Mouse (Mus musculus): ENCODE measurements around the gene Nmt1. TPM values are rescaled to one million over a fixed set of nuclear protein-coding genes. Genes with fewer than 3 reads are reported as not detected.

Nmt1 gene
- total and polyA plus RNA-seq, 3 experiments: 84.5 to 205 (median 115) TPM

DNA sequence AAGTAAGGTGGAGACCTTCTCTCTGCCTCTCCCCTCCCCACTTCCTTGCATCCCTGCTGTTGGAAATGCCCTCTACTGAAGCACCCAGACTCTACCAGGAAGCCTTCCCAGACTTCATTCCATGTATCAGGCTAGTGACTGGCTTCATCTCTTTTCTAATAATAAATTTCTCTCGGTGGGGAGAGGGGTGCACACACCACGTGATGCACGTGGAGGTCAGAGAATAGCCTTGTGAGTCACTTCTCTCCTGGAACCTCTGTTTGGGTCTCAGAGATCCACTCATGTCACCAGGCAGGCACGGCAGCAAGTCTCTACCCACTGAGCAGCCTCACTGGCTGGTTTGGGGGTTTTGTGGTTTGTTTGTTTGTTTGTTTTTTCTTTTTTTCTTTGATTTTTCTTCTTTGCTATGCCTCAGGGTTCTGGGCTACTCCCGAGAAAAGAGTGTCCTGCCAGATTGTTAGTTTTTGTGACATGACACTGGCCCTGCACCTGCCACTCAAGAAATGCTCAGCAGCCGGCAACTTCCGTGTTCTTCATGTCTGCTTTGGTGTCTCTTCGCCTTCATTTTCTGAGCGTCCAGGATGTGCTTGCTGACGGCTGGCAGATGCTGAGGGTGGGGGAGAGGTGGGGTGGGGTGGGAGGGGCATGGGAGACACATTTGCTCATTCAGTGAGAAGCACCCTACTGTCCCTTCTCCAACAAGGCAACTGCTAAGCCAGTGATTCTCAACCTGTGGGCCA, 46.7 kb upstream of the Nmt1 start:
- Histone ChIP-seq H3K36me3 (replicated peaks in 1 of 2; ENCODE audit: control insufficient read depth in 1 of 2, insufficient read depth in 1 of 2, low read length in 1 of 2) (no peaks in the 10 kb centered on the region), H3K9me3 (replicated peaks; ENCODE audit: low read length) (peaks cover 5% of the 10 kb centered on the region), H3K9ac (ENCODE audit: insufficient read depth, low read depth) (no peak overlapping the region), H3K79me2 (replicated peaks; ENCODE audit: control insufficient read depth, extremely low read depth, insufficient read depth, poor library complexity, severe bottlenecking) (no peaks in the 10 kb centered on the region), H3K4me1 (ENCODE audit: control insufficient read depth in 1 of 2, insufficient read depth in 2 of 2) (0 out of 4 replicates have a peak, but pooled peaks cover 2 to 5% of the 10 kb centered on the region in 2 experiments), H3K27ac (ENCODE audit: insufficient read depth, low read depth) (no peak overlapping the region), H3K27me3 (replicated peaks) (peaks cover 61% of the 10 kb centered on the region), H3K4me3 (replicated peaks in 1 of 3; ENCODE audit: low read depth in 2 of 3, low read length in 2 of 3, poor library complexity in 1 of 3) (no peak overlapping the region), H3K4me2 (ENCODE audit: insufficient read depth, low read depth, poor library complexity, severe bottlenecking) (no peak overlapping the region)
- in situ Hi-C loops (cut with MboI; ENCODE audit: low pct_ligation_motif_present, low pct_unique_long_range_greater_than_20kb, low sequenced_read_pairs): no loop called here
- dilution Hi-C loops (cut with MboI; ENCODE audit: extremely low pct_ligation_motif_present, extremely low pct_unique_long_range_greater_than_20kb, low sequenced_read_pairs): no loop called here
- DNase-seq (ENCODE audit: extremely low read depth): no peak
- TF ChIP-seq MXI1 (IDR thresholded peaks at IDR 0.05; ENCODE audit: low read depth, low read length) (no peak), BHLHE40 (IDR thresholded peaks at IDR 0.05; ENCODE audit: low read depth, low read length) (peak; percentile 39; the same call in 1 of the 2 replicates), ZNF384 (IDR thresholded peaks at IDR 0.05; ENCODE audit: low read depth, low read length) (no peak), ELF1 (IDR thresholded peaks at IDR 0.05; ENCODE audit: low read depth, low read length) (0 out of 2 replicates have a peak, but pooled peaks have one; percentile 11), POLR2AphosphoS2 (IDR thresholded peaks at IDR 0.05; ENCODE audit: low read depth, low read length) (no peak)

- no peak overlapping the region for H3K4me3 ChIP-seq (replicated peaks in 1 of 3; ENCODE audit: low read depth in 2 of 3, low read length in 2 of 3, poor library complexity in 1 of 3)
- H3K4me2 ChIP-seq (ENCODE audit: insufficient read depth, low read depth, poor library complexity, severe bottlenecking): no peak overlapping the region
- no peak overlapping the region for H3K9ac ChIP-seq (ENCODE audit: insufficient read depth, low read depth)
- TF ChIP-seq ETS1 (conservative IDR thresholded peaks at IDR 0.05; ENCODE audit: low read depth, low read length): no peak
- TF ChIP-seq RAD21 (IDR thresholded peaks at IDR 0.05; ENCODE audit: low read depth, low read length): no peak
- no peak for TF ChIP-seq TCF12 (IDR thresholded peaks at IDR 0.05; ENCODE audit: low read depth, low read length)
- no peak for TF ChIP-seq MAX (IDR thresholded peaks at IDR 0.05; ENCODE audit: low read length)
- no peak for TF ChIP-seq ZMIZ1 (IDR thresholded peaks at IDR 0.05; ENCODE audit: low read depth, low read length)
- no peak for TF ChIP-seq IRF4 (IDR thresholded peaks at IDR 0.05; ENCODE audit: low read depth, low read length)
- no peak for TF ChIP-seq BHLHE40 (IDR thresholded peaks at IDR 0.05; ENCODE audit: low read depth, low read length)
- no peak for TF ChIP-seq MAZ (IDR thresholded peaks at IDR 0.05; ENCODE audit: low read depth, low read length)
- H3K36me3 ChIP-seq (replicated peaks in 1 of 2; ENCODE audit: control insufficient read depth in 1 of 2, insufficient read depth in 1 of 2, low read length in 1 of 2): no peaks in the 10 kb centered on the region
- H3K4me1 ChIP-seq (ENCODE audit: control insufficient read depth in 1 of 2, insufficient read depth in 2 of 2): 0 out of 4 replicates have a peak, but pooled peaks cover 2 to 5% of the 10 kb centered on the region in 2 experiments
- dilution Hi-C loops (cut with MboI; ENCODE audit: extremely low pct_ligation_motif_present, extremely low pct_unique_long_range_greater_than_20kb, low sequenced_read_pairs): no loop called here
- in situ Hi-C loops (cut with MboI; ENCODE audit: low pct_ligation_motif_present, low pct_unique_long_range_greater_than_20kb, low sequenced_read_pairs): no loop called here
- H3K79me2 ChIP-seq (replicated peaks; ENCODE audit: control insufficient read depth, extremely low read depth, insufficient read depth, poor library complexity, severe bottlenecking): no peaks in the 10 kb centered on the region
- no peak for DNase-seq (ENCODE audit: extremely low read depth)
- peaks cover 69% of the 10 kb centered on the region for H3K27me3 ChIP-seq (replicated peaks)
- H3K9me3 ChIP-seq (replicated peaks; ENCODE audit: low read length): peaks cover 5% of the 10 kb centered on the region
- no peak overlapping the region for H3K27ac ChIP-seq (ENCODE audit: insufficient read depth, low read depth)
Measured at GRCm38 (mm10) chr11:102984086-102984485, 43.9 kb upstream of the Nmt1 start.

- Histone ChIP-seq H3K4me3 (replicated peaks in 1 of 3; ENCODE audit: low read depth in 2 of 3, low read length in 2 of 3, poor library complexity in 1 of 3) (no peak overlapping the region), H3K27me3 (replicated peaks) (peaks cover 66% of the 10 kb centered on the region)
- dilution Hi-C loops (cut with MboI; ENCODE audit: extremely low pct_ligation_motif_present, extremely low pct_unique_long_range_greater_than_20kb, low sequenced_read_pairs): no loop called here
- TF ChIP-seq USF2 (conservative IDR thresholded peaks at IDR 0.05; ENCODE audit: low read depth, low read length) (no peak), SMC3 (IDR thresholded peaks at IDR 0.05; ENCODE audit: low read depth, low read length) (no peak), JUND (conservative IDR thresholded peaks at IDR 0.05; ENCODE audit: low read depth, low read length) (no peak), ZKSCAN1 (IDR thresholded peaks at IDR 0.05; ENCODE audit: borderline replicate concordance, low read depth, low read length) (no peak), NELFE (IDR thresholded peaks at IDR 0.05; ENCODE audit: low read depth, low read length) (no peak), UBTF (IDR thresholded peaks at IDR 0.05; ENCODE audit: low read depth, low read length) (no peak), MAZ (IDR thresholded peaks at IDR 0.05; ENCODE audit: low read depth, low read length) (no peak), RCOR1 (conservative IDR thresholded peaks at IDR 0.05; ENCODE audit: low read depth, low read length) (no peak), ELF1 (IDR thresholded peaks at IDR 0.05; ENCODE audit: low read depth, low read length) (no peak), ZMIZ1 (IDR thresholded peaks at IDR 0.05; ENCODE audit: low read depth, low read length) (no peak), POLR2AphosphoS2 (IDR thresholded peaks at IDR 0.05; ENCODE audit: low read depth, low read length) (no peak), MAX (IDR thresholded peaks at IDR 0.05; ENCODE audit: low read length) (no peak), ZC3H11A (IDR thresholded peaks at IDR 0.05; ENCODE audit: low read depth, low read length) (no peak), MXI1 (IDR thresholded peaks at IDR 0.05; ENCODE audit: low read depth, low read length) (no peak), CHD1 (IDR thresholded peaks at IDR 0.05; ENCODE audit: low read depth, low read length) (no peak), TCF12 (IDR thresholded peaks at IDR 0.05; ENCODE audit: low read depth, low read length) (no peak), SIN3A (IDR thresholded peaks at IDR 0.05; ENCODE audit: low read length) (no peak), KAT2A (IDR thresholded peaks at IDR 0.05; ENCODE audit: insufficient replicate concordance, low read length) (no peak)
Measured at GRCm38 (mm10) chr11:102984615-102985014, 43.4 kb upstream of the Nmt1 start.

More at GRCm38 (mm10) chr11:102984615-102985014, 43.4 kb upstream of the Nmt1 start:
- DNase-seq (ENCODE audit: extremely low read depth): no peak
- Histone ChIP-seq H3K4me1 (ENCODE audit: control insufficient read depth in 1 of 2, insufficient read depth in 2 of 2) (0 out of 4 replicates have a peak, but pooled peaks cover 2 to 5% of the 10 kb centered on the region in 2 experiments), H3K27ac (ENCODE audit: insufficient read depth, low read depth) (no peak overlapping the region), H3K36me3 (replicated peaks in 1 of 2; ENCODE audit: control insufficient read depth in 1 of 2, insufficient read depth in 1 of 2, low read length in 1 of 2) (no peaks in the 10 kb centered on the region), H3K79me2 (replicated peaks; ENCODE audit: control insufficient read depth, extremely low read depth, insufficient read depth, poor library complexity, severe bottlenecking) (no peaks in the 10 kb centered on the region), H3K9me3 (replicated peaks; ENCODE audit: low read length) (peaks cover 5% of the 10 kb centered on the region), H3K9ac (ENCODE audit: insufficient read depth, low read depth) (no peak overlapping the region), H3K4me2 (ENCODE audit: insufficient read depth, low read depth, poor library complexity, severe bottlenecking) (no peak overlapping the region)
- in situ Hi-C loops (cut with MboI; ENCODE audit: low pct_ligation_motif_present, low pct_unique_long_range_greater_than_20kb, low sequenced_read_pairs): no loop called here
